Mouse (Mus musculus) kidney, adult 18-20 months (tissue): ENCODE results near the gene Eif1ad.
"Not testable (repeated sequence)": the region's sequence is repeated elsewhere in the genome, so short reads cannot be mapped to it uniquely, and the experiment has no call there.

ENCODE experiments used
- DNase-seq: peaks from one replicate; pipeline ENCODE4 v3.0.0; 2021

Eif1ad gene

DNA sequence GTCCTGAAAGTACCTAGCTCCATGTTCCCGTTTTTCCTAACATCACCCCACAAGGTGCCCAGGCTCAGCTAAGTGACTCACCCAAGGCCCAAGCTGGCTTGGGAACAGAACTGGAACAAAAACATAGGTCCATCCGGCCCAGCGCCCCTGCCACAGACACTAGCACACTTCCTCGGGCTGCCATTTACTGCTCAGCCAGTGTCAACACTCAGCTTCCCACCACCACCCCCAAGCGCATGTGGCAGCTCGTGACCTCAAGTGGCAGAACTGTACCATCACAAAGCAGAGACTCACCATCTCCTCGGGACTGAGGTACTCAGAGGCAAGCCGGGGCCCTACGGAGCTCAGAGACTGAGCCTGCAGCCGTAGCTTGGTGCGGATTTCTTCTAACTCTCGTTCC lies 16.8 kb downstream of the Eif1ad start:
- no peak for DNase-seq

DNA sequence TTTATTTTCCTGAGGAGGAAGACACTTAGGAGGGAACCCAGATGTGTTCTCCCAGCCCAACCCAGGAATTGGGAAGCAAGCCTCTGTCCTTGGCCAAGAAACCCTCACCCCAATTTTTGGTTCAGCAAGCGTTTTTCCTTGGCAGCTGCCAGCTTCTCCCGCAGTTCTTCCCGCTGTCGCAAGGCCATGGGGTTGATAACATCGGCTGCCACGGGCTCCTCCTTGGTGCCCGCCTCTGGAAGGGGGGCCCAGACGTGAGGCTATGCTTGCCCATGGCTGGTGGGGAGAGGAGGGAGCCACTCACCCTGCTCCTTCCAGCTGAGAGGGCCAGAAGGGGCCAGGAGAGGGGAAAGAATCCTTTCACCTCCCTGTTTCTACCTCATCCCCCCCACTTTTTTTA lies 18.2 kb downstream of the Eif1ad start:
- DNase-seq, result no peak

DNA sequence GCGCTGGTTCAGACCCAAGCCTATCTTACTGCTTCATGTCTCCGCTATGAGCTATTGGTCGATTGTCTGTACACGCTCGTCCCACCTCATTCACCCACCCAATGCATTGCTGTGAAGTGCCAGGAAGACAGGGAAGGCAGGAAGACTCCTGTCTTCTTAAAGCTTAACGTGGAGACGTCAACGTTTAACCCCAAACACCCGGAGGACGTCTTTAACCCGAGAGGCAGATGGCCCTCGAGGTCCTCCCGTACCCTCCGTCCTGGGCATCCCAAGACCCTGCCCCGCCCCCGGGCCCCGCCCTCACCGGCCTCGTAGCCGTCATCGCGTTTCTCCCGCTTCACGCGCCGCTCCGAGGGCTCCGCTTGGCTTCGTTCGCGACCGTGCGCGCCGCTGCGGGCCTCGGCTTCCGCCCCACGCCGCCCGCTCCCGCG lies 21.5 kb downstream of the Eif1ad start:
- DNase-seq, result no peak

DNA sequence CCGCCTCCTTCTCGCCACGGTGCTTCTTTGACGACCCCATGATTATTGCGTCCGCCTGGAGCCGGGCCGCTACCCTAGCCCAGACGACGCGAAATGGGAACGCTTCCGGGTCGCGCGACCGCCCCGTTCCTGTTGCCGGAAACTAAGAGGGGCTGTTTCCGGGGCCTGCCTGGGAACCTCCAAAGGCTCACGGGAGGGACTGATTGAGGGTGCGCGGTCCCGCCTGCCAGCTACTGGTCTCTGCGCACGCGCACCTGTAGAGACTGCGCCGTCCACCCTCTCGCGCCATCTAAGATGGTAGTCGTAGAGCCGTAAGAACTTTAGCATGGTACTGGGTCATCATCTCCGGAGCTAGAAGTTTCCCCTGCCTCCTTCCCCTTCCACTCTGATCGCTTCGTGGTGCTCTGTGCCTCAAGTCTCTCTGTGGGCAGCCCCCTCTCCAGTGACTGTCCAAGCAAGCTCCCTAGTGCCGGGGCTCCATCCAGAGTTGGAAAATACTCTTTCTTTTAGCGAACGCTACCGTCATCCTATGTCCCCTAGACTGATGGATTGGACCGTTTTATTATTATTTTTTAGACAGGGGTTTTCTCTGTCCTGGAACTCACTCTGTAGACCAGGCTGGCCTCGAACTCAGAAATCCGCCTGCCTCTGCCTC lies 22.2 kb downstream of the Eif1ad start, which contains the start of gene Sart1:
Sart1 (minus strand) TSS at position 116 of the 655 bp plus-strand sequence.
- peak; percentile 93 for DNase-seq

DNA sequence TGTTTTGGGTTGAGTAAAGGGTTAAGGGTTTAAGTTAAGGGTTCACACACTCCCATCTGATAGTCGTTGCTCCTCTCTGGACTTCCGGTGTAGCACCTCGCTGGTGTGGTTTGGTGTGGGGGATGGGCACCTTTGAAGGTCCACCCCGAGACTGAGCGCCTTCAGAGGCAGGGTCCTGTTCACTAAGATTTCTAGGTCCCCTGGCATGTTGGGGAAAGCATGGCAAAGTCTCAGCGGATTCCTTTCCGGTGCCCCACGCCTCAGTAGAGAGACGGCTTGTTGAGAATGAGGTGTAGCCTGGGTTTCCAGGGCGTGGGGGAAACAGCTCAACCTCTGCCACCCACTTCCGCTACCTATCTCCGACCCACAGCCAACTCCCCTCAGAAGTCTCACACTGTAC lies 23.1 kb downstream of the Eif1ad start:
- peak; percentile 35 for DNase-seq

DNA sequence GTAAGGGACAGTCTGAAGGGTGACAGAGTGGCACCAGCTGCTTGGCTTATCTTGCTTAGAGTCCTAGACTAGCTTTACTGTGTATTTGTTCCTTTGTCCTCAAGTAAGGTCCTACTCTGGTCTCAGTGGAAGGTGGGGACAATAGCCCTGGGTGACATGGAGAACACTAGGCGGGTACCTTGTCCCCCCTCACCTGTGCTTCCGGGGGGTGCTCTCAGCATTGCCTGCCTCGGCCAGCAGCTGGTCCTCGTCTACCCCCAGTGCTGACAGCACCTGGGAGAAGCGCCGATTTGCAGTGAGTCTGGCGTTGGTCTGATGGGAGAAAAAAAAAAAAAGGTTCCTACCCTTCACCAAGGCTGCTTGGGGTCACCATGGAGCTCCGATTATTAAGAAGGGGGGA lies 23.9 kb downstream of the Eif1ad start:
- no peak for DNase-seq

DNA sequence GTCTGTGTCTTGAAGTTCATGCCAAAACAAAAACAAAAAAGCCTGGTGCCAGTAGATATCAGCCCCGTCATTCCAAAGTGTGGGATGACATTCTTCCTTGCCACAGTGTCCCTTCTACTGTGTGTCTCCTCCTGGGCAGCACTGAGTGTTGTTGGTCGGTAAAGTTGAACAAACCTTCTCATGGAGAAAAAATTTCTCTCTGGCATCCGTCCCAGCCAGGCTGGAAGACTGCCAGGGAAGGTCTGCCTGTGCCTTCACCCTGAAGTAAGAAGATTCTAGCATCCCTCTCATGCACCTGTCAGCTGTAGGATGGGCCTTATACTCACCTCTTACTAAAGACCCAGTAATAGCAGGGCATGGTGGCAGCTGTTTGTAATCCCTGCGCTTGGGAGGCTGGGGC lies 26.4 kb downstream of the Eif1ad start:
- peak; percentile 81 for DNase-seq

DNA sequence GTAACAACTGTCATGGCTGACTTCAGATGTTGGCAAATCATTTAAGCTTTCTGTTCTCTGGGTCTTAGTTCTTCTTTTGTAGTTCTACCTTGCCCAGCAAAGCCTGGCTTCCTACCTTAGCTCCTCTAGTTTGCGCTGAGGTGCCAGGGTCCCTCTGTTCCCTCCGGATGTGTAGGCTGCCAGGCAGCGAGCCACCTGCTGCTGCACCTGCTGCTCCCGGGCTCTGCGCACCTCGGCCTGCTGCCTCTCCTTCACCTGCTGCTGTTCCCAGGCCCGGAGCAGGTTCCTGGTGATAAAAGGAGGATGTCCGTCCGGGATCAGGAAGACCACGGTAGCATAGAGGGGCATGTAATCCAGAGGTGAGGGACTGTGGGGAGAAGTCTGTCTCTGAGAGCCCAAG lies 27.6 kb downstream of the Eif1ad start:
- no peak for DNase-seq

DNA sequence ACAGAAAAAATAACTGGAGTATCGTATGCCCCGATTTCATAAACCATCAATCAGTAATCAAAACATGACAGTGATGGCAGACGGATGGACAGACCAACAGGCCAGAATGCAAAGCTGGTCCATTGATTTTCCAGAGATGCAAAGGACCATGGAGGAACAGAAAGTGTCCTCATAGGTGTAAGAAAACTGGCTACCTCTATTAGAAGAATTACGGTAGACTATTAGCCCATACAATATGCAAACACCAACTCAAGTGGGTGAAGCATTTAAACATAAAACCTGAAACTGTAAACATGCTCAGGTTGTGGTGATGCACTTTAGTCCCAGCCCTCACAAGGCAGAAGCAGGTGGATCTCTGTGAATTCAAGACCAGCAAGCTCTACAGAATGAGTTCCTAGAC lies 28.8 kb downstream of the Eif1ad start:
- DNase-seq, result no peak

DNA sequence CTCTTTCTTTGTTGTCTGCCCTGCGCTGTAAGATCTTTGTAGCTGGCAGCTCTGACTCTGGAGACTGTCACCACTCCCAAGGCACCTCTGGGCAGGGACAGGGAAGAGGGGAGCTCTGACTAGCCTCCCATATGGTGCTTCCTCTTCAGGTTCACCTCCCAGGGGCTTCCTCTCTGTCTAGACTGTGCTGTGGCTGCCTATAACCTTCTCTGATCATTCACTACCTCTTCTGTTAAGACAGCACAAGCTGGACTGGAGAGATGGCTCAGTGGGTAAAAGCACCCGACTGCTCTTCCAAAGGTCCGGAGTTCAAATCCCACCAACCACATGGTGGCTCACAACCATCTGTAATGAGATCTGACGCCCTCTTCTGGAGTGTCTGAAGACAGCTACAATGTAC lies 34.5 kb downstream of the Eif1ad start:
- not testable (repeated sequence) for DNase-seq

DNA sequence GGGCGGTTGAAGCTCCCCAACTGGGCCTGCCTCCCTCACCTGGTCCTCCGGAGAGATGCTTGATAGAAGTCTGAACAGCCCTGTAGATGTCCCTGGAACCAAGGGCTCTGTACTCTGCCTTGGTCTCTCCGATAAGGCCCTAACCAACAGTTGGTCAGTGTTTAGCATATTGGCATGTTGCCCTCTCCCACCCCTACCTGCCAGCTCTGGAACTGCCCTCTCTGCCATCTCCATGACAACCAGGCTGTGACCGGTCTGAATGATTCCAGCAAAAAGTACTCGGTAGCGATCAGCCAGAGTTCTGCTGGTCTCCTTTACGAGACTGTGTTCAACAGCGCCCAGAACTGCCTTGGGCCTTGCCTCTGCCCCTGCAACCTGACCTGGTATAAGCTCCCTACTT lies 35.8 kb downstream of the Eif1ad start, which contains the start of gene Tsga10ip:
Tsga10ip (minus strand) TSS at position 234 of the 400 bp plus-strand sequence.
- DNase-seq, result no peak

DNA sequence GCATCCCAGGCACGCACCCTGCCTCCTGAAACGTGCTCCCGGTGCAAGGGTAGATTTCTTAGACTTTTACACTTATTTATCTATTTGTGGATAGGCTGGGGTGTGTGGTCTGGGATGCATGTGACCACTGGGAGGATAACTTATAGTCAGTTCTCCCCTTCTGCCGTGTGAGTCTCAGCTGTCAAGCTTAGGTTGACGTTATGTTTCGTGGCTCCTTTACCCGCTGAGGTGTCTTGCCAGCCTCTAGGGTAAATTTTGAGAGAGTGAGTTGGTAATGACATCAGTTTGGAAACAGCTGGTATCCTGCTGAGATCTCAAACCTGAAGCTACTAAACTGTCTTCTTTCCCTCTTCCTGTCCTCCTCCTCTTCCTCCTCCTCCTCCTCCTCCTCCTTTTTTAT lies 39.4 kb downstream of the Eif1ad start:
- no peak for DNase-seq

DNA sequence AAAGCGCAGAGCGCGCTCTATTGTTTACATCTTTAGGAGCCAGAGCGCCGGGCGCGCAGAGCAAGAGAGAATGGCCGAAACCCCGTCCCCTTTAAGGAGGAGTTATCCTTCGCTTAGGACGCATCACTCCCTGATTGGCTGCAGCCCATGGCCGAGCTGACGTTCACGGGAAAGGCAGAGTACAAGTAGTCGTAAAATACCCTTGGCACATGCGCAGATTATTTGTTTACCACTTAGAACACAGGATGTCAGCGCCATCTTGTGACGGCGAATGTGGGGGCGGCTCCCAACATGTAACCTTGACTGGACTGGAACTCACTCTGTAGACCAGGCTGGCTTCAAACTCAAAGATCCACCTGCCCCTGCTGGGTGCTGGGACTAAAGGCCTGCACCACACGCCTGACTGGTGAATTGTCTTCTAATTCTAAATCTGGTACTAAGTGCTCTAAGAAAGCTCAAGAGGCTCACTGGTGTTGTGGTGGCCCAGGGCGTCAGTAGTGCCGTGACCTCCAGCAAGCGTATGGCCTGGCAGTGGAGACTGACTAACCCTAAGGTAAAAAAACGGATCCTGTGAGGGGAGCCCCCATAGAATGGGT lies 40.1 kb downstream of the Eif1ad start:
- DNase-seq, result peak; percentile 65

DNA sequence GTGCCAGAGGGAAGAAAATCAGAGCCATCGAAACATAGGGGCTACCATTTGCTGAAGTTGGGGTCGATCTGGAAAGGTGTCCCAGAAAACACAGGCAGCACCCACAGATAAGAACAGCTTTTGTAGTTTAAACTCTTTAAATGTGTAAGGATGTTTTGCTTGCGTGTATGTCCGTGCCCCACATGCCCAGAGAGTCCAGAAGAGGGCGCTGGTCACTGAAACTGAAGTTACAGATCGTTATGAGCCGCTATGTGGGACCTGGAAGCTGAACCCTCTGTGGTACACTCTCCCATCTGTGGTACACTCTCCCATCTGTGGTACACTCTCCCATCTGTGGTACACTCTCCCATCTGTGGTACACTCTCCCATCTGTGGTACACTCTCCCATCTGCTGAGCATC lies 40.6 kb downstream of the Eif1ad start:
- DNase-seq, result peak; percentile 72

DNA sequence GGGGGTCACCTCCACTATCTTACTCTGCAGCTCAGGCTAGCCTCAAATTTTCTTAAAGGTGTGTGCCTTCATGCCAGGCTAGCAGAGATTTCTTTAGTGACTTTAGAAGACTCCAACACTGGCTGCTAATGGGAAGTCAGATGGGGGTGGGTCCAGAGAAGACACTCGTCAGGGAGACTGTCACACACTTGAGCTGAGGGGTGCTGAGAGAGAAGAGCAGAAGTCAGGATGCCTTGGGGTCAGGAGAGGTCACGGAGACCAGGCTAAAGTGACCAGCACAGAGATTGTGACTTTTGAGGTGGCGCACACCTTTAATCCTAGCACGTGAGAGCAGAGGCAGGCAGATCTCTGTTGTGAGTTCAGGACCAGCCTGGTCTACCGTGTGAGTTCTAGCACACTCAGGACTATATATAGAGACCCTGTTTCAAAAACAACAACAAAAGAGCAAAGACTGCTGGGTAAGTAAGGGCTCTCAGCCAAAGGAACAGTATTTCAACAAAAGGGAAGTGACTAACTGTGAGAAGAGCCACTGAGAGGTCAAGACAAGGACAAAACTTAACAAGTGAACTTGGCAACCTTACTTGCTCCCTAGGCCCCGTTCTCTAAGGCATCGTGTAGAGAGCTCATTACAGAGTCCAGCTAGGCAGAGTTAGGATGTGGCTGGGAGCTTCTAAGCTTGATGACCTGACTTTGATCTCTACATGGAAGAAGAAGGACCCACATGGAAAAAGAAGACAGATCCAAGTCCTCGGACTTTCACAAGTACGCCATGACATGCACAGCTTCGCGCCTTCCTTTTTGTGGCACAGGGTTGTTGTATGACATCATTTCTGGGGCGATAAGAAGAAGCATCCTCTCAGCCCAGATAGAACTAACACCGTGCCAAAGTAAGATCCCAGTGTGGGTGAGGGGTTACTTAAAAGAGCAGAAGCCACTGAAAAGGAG lies 41.8 kb downstream of the Eif1ad start:
- no peak for DNase-seq

DNA sequence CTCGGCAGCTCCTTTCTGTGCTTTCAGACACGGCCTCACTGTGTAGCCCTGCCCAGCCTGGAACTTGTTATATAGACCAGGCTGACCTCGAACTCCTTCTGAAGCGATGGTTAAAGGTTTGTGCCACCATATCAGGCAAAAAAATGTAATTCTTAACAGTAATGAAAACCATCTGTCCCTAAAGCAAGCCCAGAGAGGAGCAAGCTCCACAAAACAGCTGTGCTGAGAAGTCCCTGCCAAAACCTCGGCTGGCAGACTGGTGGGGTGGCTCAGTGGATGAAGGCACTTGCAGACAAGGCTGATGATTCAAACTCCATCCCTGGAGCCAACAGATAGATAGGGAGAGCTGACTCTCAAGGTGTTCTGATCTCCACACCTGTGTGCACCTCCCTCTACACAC lies 42.5 kb downstream of the Eif1ad start:
- no peak for DNase-seq

DNA sequence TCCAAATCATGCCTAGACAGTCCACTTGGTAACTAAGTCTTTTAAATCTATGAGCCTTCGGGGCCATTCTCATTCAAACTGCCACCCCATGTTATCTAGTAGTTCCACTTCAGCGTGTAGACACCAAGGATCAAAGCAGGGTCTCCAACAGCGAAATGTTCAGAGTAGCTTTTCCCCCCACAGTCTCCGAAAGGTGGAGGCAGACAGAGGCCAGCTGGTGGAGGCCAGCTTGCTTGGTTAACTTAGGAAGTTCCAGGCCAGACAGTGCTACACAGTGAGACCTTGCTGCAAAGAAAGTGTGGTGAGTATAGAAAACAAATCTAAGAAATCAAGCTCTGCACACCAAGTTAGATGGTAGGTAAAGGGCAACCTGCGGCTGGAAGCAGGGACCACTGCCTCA lies 44.1 kb downstream of the Eif1ad start:
- DNase-seq, result no peak

DNA sequence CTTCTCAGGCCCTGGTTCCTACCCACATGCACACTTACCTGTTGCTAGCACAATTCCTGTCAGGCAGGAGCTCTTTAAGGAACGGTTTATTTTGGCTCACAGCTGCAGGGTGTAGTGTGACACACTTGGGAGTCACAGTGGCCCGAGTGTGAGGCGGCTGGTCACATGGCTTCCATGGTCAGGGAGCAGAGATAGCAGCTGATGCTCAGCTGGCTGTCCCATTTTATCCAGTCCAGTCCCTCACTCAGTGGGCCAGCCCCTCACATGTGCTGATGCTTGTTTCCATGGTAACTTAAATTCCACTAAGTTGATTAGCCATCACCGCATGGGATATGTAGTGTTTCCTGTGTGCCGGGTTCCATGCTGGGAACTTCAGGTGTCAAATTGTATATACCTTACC lies 45.4 kb downstream of the Eif1ad start:
- no peak for DNase-seq

DNA sequence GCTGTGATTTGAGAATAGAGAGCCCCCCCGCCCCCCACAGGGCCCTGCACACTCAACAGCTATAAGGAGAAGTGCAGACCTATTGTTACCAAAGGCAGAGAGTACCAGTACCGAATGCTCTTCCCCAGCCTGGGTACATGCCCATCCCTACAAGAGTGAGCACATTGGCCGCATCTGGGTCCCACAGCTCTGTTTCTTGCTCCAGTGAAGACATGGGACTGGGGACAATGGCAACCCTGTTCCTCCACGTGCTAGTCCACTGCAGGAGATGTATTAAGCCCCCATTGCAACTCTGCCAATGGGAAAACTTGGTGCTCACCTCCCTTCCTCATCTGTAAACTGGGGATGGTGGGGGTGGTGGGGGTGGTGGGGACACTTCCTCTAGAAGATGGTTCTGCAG lies 47.3 kb downstream of the Eif1ad start:
- DNase-seq, result no peak

DNA sequence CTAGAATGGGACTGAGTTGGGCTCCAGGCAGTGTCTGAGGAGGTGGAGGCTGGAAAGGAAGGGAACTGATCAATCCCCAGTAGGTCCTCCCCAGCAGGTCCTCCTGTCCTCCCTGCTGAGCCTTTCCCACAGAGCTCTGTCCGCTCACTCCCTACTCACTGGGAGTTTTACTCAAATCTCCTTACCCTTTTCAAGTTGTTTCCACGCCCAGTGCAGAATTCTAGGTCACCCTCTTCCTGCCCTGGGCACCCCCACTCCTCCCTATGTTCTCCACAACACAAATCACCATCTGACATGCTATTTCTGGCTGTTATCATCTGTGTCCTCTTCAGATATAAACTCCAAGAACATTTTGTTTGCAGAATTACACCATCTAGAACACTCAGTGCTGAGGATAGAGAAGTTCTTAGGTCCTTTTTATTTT lies 48.0 kb downstream of the Eif1ad start:
- peak; percentile 44 for DNase-seq

DNA sequence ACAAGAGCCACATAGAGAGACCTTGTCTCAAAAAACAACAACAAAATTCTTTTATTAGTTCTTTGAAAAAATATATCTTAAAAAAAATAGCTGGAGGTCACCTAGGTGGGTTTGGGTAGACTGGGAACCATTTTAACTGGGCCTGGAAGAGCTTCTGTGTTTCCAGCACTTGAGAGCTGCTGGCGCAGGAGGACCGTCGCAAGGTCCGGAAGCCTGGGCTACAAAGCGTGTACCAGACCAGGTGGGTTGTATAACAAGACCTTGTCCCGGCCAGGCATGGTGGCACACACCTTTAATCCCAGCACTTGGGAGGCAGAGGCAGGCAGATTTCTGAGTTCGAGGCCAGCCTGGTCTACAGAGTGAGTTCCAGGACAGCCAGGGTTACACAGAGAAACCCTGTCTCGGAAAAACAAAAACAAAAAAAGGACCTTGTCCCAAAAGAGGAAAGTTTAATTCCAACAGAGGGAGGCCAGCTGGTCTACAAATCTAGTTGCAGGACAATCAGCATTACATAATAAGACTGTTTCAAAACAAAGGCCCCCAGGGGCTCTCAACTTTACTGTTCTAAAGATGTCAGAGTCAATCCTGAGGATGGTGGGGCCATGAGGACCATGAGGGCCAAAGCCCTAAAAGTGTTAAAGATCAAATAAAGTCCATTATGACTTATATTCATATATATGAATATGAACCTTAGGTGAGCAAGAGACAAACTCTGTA lies 52.4 kb downstream of the Eif1ad start:
- DNase-seq, result no peak

DNA sequence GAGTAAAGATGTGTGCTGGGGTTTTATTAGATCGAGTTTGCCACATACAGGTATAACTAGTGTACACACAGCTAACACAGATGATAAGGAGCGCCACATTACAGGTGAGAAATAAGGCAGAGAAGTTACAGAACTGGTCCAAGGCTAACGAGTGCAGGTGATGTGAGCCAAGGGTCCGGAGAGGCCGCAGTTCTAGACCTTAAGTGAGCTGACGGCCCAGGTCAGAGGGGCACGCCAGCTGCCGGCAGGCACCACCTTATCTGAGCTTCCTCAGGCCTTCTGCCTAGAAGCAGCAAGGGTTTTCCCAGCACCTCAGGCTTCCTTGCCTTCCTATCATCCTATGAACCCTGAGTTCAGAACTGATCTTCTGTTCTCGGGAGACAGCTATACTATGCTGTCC lies 53.1 kb downstream of the Eif1ad start:
- DNase-seq, result no peak

DNA sequence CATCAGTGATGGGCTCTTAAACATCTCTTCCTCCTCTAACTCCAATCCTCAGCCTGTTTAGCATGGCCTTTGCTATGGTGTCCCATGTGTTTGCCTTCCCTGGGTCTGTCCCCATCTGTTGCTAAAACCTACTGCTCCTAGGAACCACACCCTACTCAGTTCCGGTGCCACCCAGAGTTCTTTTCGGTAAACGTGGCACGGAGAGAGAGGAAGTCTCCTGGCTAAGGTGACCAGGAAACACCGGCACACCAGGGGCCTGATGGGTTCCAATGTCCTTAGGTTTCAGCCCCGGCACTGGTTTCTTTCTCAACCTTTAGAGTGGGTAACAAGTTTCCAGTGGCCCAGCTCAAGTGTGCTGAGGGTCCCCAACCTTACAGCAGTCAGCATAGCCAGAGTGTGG lies 54.0 kb downstream of the Eif1ad start:
- DNase-seq, result no peak
